Mouse (Mus musculus) E14TG2a.4 (cell line): ENCODE results near the gene Arid2.

Experiments
- CTCF ChIP-seq: conservative IDR thresholded peaks from 2 replicates; pipeline ENCODE4 v1.5.1; 2014; ENCODE audit warnings: low read length
- POU5F1 ChIP-seq: IDR thresholded peaks from 2 replicates; pipeline ENCODE4 v1.6.1; 2014; ENCODE audit warnings: low read length, borderline replicate concordance

- no peak for TF ChIP-seq CTCF
- TF ChIP-seq POU5F1 = no peak
Observed at GRCm38 (mm10) chr15:96388565-96388964, 101.2 kb downstream of the Arid2 start.
